Mouse (Mus musculus): ENCODE measurements around the gene Gm49450.

- TF ChIP-seq CTCF (IDR thresholded peaks at IDR 0.05; ENCODE audit: low read depth) (no peak), EP300 (IDR thresholded peaks at IDR 0.05; ENCODE audit: low read depth) (no peak)
Measured at GRCm38 (mm10) chr15:98930998-98931397, 22.4 kb downstream of the Gm49450 start.

Measured in heart, postnatal 0 days (tissue).